Mouse (Mus musculus) megakaryocyte, embryonic 14.5 days (primary cell): Measurements from ENCODE around the gene Gm13090.

ENCODE experiments used
- FLI1 ChIP-seq: IDR thresholded peaks from 2 replicates; pipeline ENCODE4 v1.6.1; 2012; ENCODE audit warnings: low read length, inconsistent platforms, mixed read lengths
- GATA1 ChIP-seq: IDR thresholded peaks from 3 replicates; pipeline ENCODE4 v1.6.1; 2012; ENCODE audit warnings: mixed read lengths, low read length, inconsistent platforms, borderline replicate concordance

DNA sequence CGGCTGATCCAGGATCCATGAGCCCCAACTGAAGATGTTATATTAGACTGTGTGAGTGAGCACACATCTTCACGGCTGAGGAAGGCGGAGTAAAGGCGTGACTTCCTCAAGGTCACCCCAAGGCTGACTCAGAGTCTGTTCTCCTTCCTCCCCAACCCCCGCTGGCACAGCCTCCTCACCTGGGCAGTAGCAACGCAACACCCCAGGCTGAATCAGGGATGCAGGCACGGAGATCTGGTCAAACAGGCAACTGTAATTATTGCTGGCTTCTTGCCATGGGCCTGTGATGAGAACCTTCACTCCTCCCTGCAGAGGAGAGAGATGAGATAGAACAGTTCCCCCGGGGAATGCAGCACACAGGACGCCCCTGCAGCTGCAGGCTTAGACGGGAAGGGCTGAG is 48.8 kb downstream of the Gm13090 start:
- TF ChIP-seq GATA1 (no peak), FLI1 (no peak)
